Mouse (Mus musculus) stomach, embryonic 14.5 days (tissue): ENCODE results near the gene Gabra5. TPM values are rescaled to one million over a fixed set of nuclear protein-coding genes. Genes with fewer than 3 reads are reported as not detected.

Source experiments
- ATAC-seq: fragments of 200-750 bp; cut with Nextera tagmentation; 2 replicates; pipeline ENCODE4 v1.8.0; 2017; ENCODE audit warnings: low read depth, moderate TSS enrichment; ENCODE audit not compliant: insufficient number of reproducible peaks, insufficient read depth, low FRiP score
- H3K27ac ChIP-seq: fragments of 300-500 bp; sonication (generic); 2 replicates; pipeline ENCODE4 v1.5.1; 2014; ENCODE audit warnings: mild to moderate bottlenecking, low read length, moderate library complexity, mixed read lengths
- H3K27me3 ChIP-seq: fragments of 300-500 bp; sonication (generic); 2 replicates; pipeline ENCODE4 v1.6.1; 2014; ENCODE audit warnings: low read length, control low read depth, mixed read lengths; ENCODE audit not compliant: control insufficient read depth, insufficient read depth
- H3K36me3 ChIP-seq: fragments of 300-500 bp; sonication (generic); 2 replicates; pipeline ENCODE4 v1.6.1; 2014; ENCODE audit warnings: mild to moderate bottlenecking, control low read depth, low read length, moderate library complexity, mixed read lengths; ENCODE audit not compliant: control insufficient read depth, insufficient read depth
- H3K4me1 ChIP-seq: fragments of 300-500 bp; sonication (generic); 2 replicates; pipeline ENCODE4 v1.6.1; 2014; ENCODE audit warnings: low read length, control low read depth, mixed read lengths; ENCODE audit not compliant: control insufficient read depth, insufficient read depth
- H3K4me2 ChIP-seq: fragments of 300-500 bp; sonication (generic); replicated peaks from 2 replicates; pipeline ENCODE4 v1.6.1; 2014; ENCODE audit warnings: low read depth, low read length, control low read depth
- H3K4me3 ChIP-seq: fragments of 300-500 bp; sonication (generic); 2 replicates; pipeline ENCODE4 v1.5.1; 2014; ENCODE audit warnings: low read depth, low read length, control low read depth
- H3K9ac ChIP-seq: fragments of 300-500 bp; sonication (generic); replicated peaks from 2 replicates; pipeline ENCODE4 v1.6.1; 2014; ENCODE audit warnings: low read depth, mild to moderate bottlenecking, control low read depth, low read length, moderate library complexity, mixed read lengths
- H3K9me3 ChIP-seq: fragments of 300-500 bp; sonication (generic); 2 replicates; pipeline ENCODE4 v1.6.1; 2016; ENCODE audit warnings: low read depth, low read length, control low read depth; ENCODE audit not compliant: control insufficient read depth
- WGBS: fragments of 180-500 bp; shearing (Covaris S2); extraction: QIAGEN DNeasy Blood & Tissue Kit; methylation state at CpG from one replicate; pipeline ENCODE4 v1.1.7; 2014; 5-methylcytosine and 5-hydroxymethylcytosine counted together
- polyA plus RNA-seq: library from polyadenylated mRNA; unstranded; fragments of >200 nt; fragmentation: Nextera tagmentation; extraction: Ambion mirVana; gene quantifications from 2 replicates; pipeline ENCODE4 v1.2.1, GENCODE M21; 2014

The Gabra5 gene
- polyA plus RNA-seq, 1 experiment from 2014 or later: 0.48 TPM

DNA sequence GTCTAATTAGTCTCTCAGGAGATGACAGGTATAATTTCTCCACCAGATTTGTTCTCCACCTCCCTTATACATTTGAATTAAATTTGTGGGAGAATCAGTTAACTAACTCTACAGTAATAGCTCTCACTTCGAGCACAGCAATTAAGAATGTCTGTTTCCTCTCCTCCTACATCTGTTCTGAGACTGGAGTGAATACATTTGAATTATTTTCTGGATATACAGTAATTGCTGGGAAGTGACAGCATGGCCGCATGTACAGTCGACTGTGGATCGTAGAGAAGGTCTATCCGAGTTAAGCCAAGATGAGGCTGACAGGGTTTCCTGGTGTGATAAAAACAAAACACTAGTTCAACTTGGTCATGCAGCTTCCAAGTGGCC is 143.9 kb downstream of the Gabra5 start:
- Histone ChIP-seq H3K4me1 (no peaks in the 10 kb centered on the region), H3K9me3 (no peaks in the 10 kb centered on the region)

DNA sequence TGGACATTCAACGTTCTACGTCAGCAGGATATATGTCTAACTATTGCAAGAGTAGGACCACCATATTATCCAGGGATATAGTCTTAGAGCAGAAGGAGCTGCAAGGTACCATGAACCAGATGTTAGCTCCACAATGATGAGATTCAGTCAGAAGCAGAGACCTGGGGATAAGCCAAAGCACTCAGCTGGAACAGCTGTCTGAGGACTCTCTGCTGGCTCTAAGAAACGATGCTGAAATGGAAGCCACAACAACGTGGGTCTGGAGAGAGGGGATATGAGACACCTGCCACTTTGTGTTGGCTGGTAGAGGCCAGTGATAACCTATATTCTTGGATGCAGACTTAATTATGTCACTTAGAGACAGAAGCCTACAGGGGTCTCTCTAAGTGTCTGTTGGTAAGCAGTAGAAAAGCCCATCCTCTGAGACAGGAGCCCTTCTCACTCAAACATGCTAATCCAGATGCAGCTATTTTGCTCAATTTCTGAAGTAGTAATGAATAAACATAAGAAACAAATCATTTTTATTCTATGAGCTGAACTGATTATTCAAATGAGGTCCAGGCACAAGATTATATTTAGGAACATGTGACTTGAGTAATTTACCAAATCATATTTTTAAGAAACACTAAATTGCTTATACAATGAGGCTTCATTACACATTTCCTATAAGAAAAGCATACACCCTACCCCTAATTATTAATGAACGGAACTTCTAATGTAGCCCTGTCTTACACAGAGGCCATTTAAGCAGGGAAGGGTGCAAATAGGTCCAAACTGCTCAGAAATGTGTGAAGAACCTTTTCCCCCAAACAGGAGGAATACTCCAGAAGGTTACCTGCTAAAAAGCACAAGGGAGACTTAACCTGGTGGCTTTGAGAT is 144.5 kb downstream of the Gabra5 start:
- Histone ChIP-seq H3K27me3 (no peaks in the 10 kb centered on the region), H3K4me3 (no peak overlapping the region), H3K9me3 (no peaks in the 10 kb centered on the region), H3K27ac (no peak overlapping the region), H3K4me1 (no peaks in the 10 kb centered on the region), H3K9ac (no peak overlapping the region), H3K36me3 (no peaks in the 10 kb centered on the region), H3K4me2 (no peak overlapping the region)
- WGBS: 74% methylated on average over 5 of the region's 5 CpGs
- ATAC-seq: no peak

More for the DNA sequence above, 143.9 kb downstream of the Gabra5 start:
- no peak overlapping the region for H3K27ac ChIP-seq
- no peaks in the 10 kb centered on the region for H3K36me3 ChIP-seq
- no peaks in the 10 kb centered on the region for H3K27me3 ChIP-seq
- ATAC-seq: no peak
- no peak overlapping the region for H3K4me2 ChIP-seq
- H3K9ac ChIP-seq: no peak overlapping the region
- WGBS: 87% methylated on average over 5 of the region's 5 CpGs
- H3K4me3 ChIP-seq: no peak overlapping the region

DNA sequence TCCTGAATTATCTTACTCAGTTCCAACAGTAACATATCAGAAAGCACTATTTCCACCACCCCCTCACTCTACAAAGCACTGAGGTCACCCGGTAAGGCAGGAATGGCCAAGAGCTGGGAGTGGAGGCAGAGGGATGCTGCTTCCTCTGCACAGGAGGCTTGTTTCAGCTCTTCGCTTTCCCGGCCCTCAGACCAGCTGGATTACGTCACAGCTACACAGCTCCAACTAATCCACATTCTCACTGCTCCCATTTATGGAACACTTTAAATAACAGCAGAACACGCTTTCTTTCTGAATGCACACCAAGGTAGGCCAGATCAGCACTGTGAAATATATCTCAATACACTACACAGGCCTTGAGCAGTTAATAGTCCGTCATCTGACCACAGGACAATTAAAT is 146.0 kb downstream of the Gabra5 start:
- H3K27ac ChIP-seq: no peak overlapping the region
- peak; percentile 49; the same call in 1 of the 2 replicates for ATAC-seq
- 48% methylated on average over 6 of the region's 6 CpGs for WGBS
- H3K4me2 ChIP-seq: no peak overlapping the region
- H3K9me3 ChIP-seq: no peaks in the 10 kb centered on the region
- no peak overlapping the region for H3K9ac ChIP-seq
- H3K4me3 ChIP-seq: no peak overlapping the region
- no peaks in the 10 kb centered on the region for H3K27me3 ChIP-seq
- no peaks in the 10 kb centered on the region for H3K4me1 ChIP-seq
- no peaks in the 10 kb centered on the region for H3K36me3 ChIP-seq

DNA sequence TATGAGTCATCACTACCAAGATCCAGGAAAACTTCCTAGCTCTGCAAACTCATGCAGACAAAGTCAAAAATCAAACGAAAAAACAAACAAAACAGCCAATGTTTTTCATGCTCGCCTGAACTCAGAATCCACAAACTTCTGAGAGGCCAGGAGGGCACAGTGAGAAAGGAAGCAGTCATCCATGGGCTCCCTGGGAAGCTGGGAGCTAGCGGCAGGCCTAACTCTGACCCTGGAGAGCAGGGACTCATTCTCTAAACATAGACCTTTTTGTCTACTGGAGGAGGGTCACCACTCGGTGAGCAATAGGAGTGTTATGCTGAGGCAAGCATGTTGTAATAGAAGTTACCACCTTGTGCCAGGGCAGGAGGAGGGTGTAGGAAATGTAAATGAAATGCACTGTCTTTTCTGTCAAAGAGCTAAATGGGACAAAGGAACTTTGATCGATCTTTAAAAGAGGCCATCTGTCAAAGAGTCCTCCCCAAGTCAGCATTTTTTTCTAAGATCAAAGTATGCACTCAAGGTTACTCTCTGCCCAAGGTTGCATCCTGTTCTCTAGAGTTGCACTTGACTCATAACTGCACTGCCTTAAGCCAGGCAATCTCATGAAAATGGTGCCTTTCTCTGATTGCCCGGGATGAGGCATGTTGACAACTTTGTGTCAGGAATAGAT is 151.9 kb downstream of the Gabra5 start:
- Histone ChIP-seq H3K9ac (no peak overlapping the region), H3K27me3 (no peaks in the 10 kb centered on the region), H3K4me3 (no peak overlapping the region), H3K4me1 (no peaks in the 10 kb centered on the region), H3K9me3 (no peaks in the 10 kb centered on the region), H3K4me2 (no peak overlapping the region), H3K36me3 (no peaks in the 10 kb centered on the region), H3K27ac (no peak overlapping the region)
- ATAC-seq: no peak
- WGBS: 54% methylated on average over 6 of the region's 6 CpGs

Other genes with a start within 250 kb of the Gabra5 start
- gene Gabrg3, start 122.9 kb downstream of the Gabra5 start, polyA plus RNA-seq: 2.6 TPM in 2 replicates
- 3.2 and 5.1 TPM in 2 replicates for gene Gabrb3, start 90.4 kb downstream of the Gabra5 start, polyA plus RNA-seq